In the genomic region with DNA sequence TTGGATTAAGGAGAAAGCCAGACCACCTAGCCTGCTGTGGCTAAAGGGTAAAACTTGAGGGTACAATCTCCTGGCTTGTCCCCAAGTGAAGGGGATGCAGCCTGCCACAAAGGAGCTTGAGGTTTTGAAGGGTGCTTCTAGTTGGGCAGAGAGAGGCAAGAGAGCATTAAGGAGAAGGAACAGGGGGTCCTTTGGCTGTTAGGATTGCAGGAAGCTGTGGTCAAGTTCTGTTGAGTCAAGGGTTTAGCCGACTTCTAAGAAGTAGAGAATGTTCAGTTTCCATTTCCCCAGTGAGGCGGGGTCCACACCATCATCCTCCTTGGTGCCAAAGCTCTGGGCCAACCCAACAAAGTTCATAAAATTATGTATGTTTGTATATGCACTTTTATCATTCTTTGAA, we compare ENCODE assay signal across 22 mouse cellular contexts. TPM values are rescaled to one million over a fixed set of nuclear protein-coding genes. Genes with fewer than 3 reads are reported as not detected.
DNase-seq lines count a peak whose midpoint lies in the region; ATAC-seq and TF ChIP-seq lines count a peak whose summit lies in the region.
"Had no signal": no experiment of that assay in that cellular context is flagged by ENCODE, and none has a peak within 500 bp of the region (broad histone marks: within the 10 kb centered on the region; RNA-seq: fewer than 3 reads in every experiment).

No protein-coding gene starts in this region.

- DNase-seq in induced T-regulatory cell, adult 2 months (ENCODE audit: low read depth), result peak; percentile 39
- DNase-seq in spleen, adult 12 weeks (ENCODE audit: low spot score), result no peak
- DNase-seq in cerebellum, adult 2 months, result no peak
- no peak for DNase-seq in Muller cell, postnatal 12 days (ENCODE audit: inconsistent ontology term)
- DNase-seq: adrenal gland, postnatal 36 days; B cell, adult 2 months; cerebellum, adult 11-12 months; cerebellum, adult 9-11 months; embryo, embryonic 11 days; gastrocnemius, postnatal 36 days; heart, adult 18-20 months; heart, postnatal 10 days; heart, postnatal 4 days had no signal

- peak overlapping the region; percentile 28; the same call in 1 of the 2 replicates for H3K27ac ChIP-seq in bone marrow macrophage, adult 2 months (ENCODE audit: insufficient read depth, low read depth, low read length)
- no peak overlapping the region for H3K27ac ChIP-seq in cerebellum, adult 2 months (ENCODE audit: insufficient read depth, low read length)
- H3K27ac ChIP-seq: embryonic facial prominence, embryonic 12.5 days; forebrain, embryonic 15.5 days; heart, embryonic 10.5 days; hindbrain, embryonic 13.5 days had no signal

- ATAC-seq in CD4-positive, CD25-positive, alpha-beta regulatory T cell, adult 4 months, result peak; percentile 27
- ATAC-seq: activated CD4-positive, CD25-positive, alpha-beta regulatory T cell, adult 4 months; forebrain, embryonic 15.5 days; intestine, embryonic 16.5 days; Patski had no signal

- peaks cover 18% of the 10 kb centered on the region for H3K4me1 ChIP-seq in bone marrow macrophage, adult 2 months (ENCODE audit: control insufficient read depth, insufficient read depth, low read length)
- peaks cover 2% of the 10 kb centered on the region; the same call in 1 of the 2 replicates for H3K4me1 ChIP-seq in cerebellum, adult 2 months (ENCODE audit: control insufficient read depth, insufficient read depth, low read length)
- H3K4me1 ChIP-seq: embryonic facial prominence, embryonic 12.5 days; heart, embryonic 10.5 days; hindbrain, embryonic 13.5 days had no signal

- TF ChIP-seq CTCF in bone marrow macrophage, adult 2 months (IDR thresholded peaks at IDR 0.05; ENCODE audit: low read depth, low read length), result no peak
- TF ChIP-seq CTCF in cerebellum, adult 2 months (IDR thresholded peaks at IDR 0.05; ENCODE audit: borderline replicate concordance, insufficient read depth, low read depth, low read length), result no peak

- no peaks in the 10 kb centered on the region for H3K27me3 ChIP-seq in cerebellum, adult 2 months (ENCODE audit: control insufficient read depth, insufficient read depth, low read length)
- H3K27me3 ChIP-seq: embryonic facial prominence, embryonic 12.5 days; forebrain, embryonic 15.5 days; hindbrain, embryonic 13.5 days; Patski had no signal

- WGBS in cerebellum, adult 2 months, result 98% methylated on average over 2 of the region's 2 CpGs

- TF ChIP-seq POLR2A in bone marrow macrophage, adult 2 months (IDR thresholded peaks at IDR 0.05; ENCODE audit: borderline replicate concordance, low read depth, low read length), result no peak
- TF ChIP-seq POLR2A in cerebellum, adult 2 months (IDR thresholded peaks at IDR 0.05; ENCODE audit: borderline replicate concordance, insufficient read depth, low read length), result no peak

- H3K4me3 ChIP-seq in bone marrow macrophage, adult 2 months (ENCODE audit: insufficient read depth, low read length), result no peak overlapping the region
- H3K4me3 ChIP-seq in cerebellum, adult 2 months (replicated peaks; ENCODE audit: insufficient read depth, low read depth, low read length), result no peak overlapping the region
- H3K4me3 ChIP-seq: embryonic facial prominence, embryonic 12.5 days; forebrain, embryonic 15.5 days; heart, embryonic 10.5 days; hindbrain, embryonic 13.5 days had no signal

RNA-seq across cellular contexts. Expression of a gene that starts 19.0 kb away (rescaled TPM):
- polyA plus RNA-seq in CD4-positive, CD25-positive, alpha-beta regulatory T cell, adult 4 months (2017; shearing (Covaris generic)), result 100 to 1,000 TPM; 291 to 322 TPM
- polyA plus RNA-seq in bone marrow macrophage, adult 2 months (2012; ENCODE audit: insufficient read depth, insufficient read length, missing spikeins), result 468 and 474 TPM in 2 replicates
- 124 TPM in 2 replicates for polyA plus RNA-seq in cerebellum, adult 2 months (2012; rRNA removed)

RNA-seq across cellular contexts. Expression of a gene that starts 37.7 kb away (rescaled TPM):
- polyA plus RNA-seq in CD4-positive, CD25-positive, alpha-beta regulatory T cell, adult 4 months (2017; shearing (Covaris generic)), result 1 to 10 TPM; 1.5 to 2.6 TPM
- 5.3 and 7.5 TPM in 2 replicates for polyA plus RNA-seq in bone marrow macrophage, adult 2 months (2012; ENCODE audit: insufficient read depth, insufficient read length, missing spikeins)
- polyA plus RNA-seq in cerebellum, adult 2 months (2012; rRNA removed), result 23.8 and 28.2 TPM in 2 replicates
